Comparison of ENCODE assay signal across 8 mouse cellular contexts in the genomic region with DNA sequence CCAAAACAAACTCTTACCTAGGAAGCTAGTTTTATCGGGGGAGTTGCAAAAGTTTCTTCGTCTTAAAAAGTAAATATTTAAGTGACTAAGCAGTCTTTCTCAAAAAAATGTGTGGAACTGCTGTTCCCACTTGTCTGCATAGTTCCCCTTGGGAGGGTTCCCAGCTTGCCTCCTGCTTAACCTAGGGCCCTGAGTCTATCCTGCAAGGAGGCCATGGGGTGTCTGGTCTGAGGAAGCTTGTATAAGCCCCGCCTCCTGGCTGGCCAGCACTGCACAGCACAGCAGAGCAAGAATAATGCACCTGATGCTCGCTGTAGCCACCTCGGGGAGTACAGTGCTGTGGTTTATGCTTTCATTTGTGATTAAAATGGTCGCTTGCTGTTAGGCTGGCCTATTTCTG.
DNase-seq lines count a peak whose midpoint lies in the region; ATAC-seq lines count a peak whose summit lies in the region.

No protein-coding gene starts in this region.

- H3K4me3 ChIP-seq in hindbrain, embryonic 10.5 days: peak overlapping the region; percentile 33
- H3K4me3 ChIP-seq in limb, embryonic 15.5 days: peak overlapping the region; percentile 4; the same call in 1 of the 2 replicates
- peak overlapping the region; percentile 19 for H3K4me3 ChIP-seq in stomach, embryonic 16.5 days (replicated peaks; ENCODE audit: low read length)

- ATAC-seq in limb, embryonic 15.5 days (ENCODE audit: insufficient number of reproducible peaks, low FRiP score, low TSS enrichment, low read depth): no peak
- ATAC-seq in stomach, embryonic 16.5 days (ENCODE audit: insufficient read depth, low FRiP score): no peak

- peak; percentile 47 for DNase-seq in retina, embryonic 14.5 days (ENCODE audit: low spot score)
- DNase-seq in retina, postnatal 1 day: no peak
- no peak for DNase-seq in hindbrain, embryonic 10.5 days (ENCODE audit: low spot score)
- DNase-seq in thymus, postnatal 36 days: no peak
- no peak for DNase-seq in ovary, postnatal 14 days (ENCODE audit: low spot score)
- no peak for DNase-seq in urinary bladder, adult 18-20 months (ENCODE audit: low spot score in 2 of 2)

- H3K9me3 ChIP-seq in hindbrain, embryonic 10.5 days: no peaks in the 10 kb centered on the region
- H3K9me3 ChIP-seq in limb, embryonic 15.5 days: no peaks in the 10 kb centered on the region
- no peaks in the 10 kb centered on the region for H3K9me3 ChIP-seq in stomach, embryonic 16.5 days (replicated peaks; ENCODE audit: control insufficient read depth, low read length)

- 0 out of 2 replicates have a peak overlapping the region, but pooled peaks have one; percentile 53 for H3K27ac ChIP-seq in hindbrain, embryonic 10.5 days
- peak overlapping the region; percentile 38; the same call in 1 of the 2 replicates for H3K27ac ChIP-seq in limb, embryonic 15.5 days
- H3K27ac ChIP-seq in stomach, embryonic 16.5 days (ENCODE audit: low read length): peak overlapping the region; percentile 69

- H3K36me3 ChIP-seq in hindbrain, embryonic 10.5 days: no peaks in the 10 kb centered on the region
- no peaks in the 10 kb centered on the region for H3K36me3 ChIP-seq in limb, embryonic 15.5 days
- H3K36me3 ChIP-seq in stomach, embryonic 16.5 days (ENCODE audit: control insufficient read depth, insufficient read depth, low read length): no peaks in the 10 kb centered on the region

- peak overlapping the region; percentile 92; the same call in 1 of the 2 replicates for H3K4me2 ChIP-seq in limb, embryonic 15.5 days
- peak overlapping the region; percentile 84 for H3K4me2 ChIP-seq in stomach, embryonic 16.5 days (ENCODE audit: low read depth, low read length)

- peaks cover 48% of the 10 kb centered on the region for H3K27me3 ChIP-seq in hindbrain, embryonic 10.5 days (ENCODE audit: insufficient read depth, poor library complexity, severe bottlenecking)
- no peaks in the 10 kb centered on the region for H3K27me3 ChIP-seq in limb, embryonic 15.5 days
- no peaks in the 10 kb centered on the region for H3K27me3 ChIP-seq in stomach, embryonic 16.5 days (ENCODE audit: control insufficient read depth, insufficient read depth, low read length)

- 30% methylated on average over 6 of the region's 6 CpGs for WGBS in hindbrain, embryonic 10.5 days
- WGBS in limb, embryonic 15.5 days: 37% methylated on average over 6 of the region's 6 CpGs
- 16% methylated on average over 6 of the region's 6 CpGs for WGBS in stomach, embryonic 16.5 days

- no peak overlapping the region for H3K9ac ChIP-seq in limb, embryonic 15.5 days
- peak overlapping the region; percentile 51 for H3K9ac ChIP-seq in stomach, embryonic 16.5 days (ENCODE audit: low read length)

- H3K4me1 ChIP-seq in hindbrain, embryonic 10.5 days (replicated peaks): peaks cover 98% of the 10 kb centered on the region
- H3K4me1 ChIP-seq in limb, embryonic 15.5 days: peaks cover 81% of the 10 kb centered on the region
- peaks cover 68% of the 10 kb centered on the region for H3K4me1 ChIP-seq in stomach, embryonic 16.5 days (ENCODE audit: control insufficient read depth, insufficient read depth, low read length)
